Mouse (Mus musculus) midbrain, embryonic 16.5 days (tissue): Measurements from ENCODE around the gene Dtx1. TPM values are rescaled to one million over a fixed set of nuclear protein-coding genes. Genes with fewer than 3 reads are reported as not detected.

ENCODE experiments used
- ATAC-seq: fragments of 200-750 bp; cut with Nextera tagmentation; 2 replicates; pipeline ENCODE4 v1.8.0; 2017; ENCODE audit warnings: moderate TSS enrichment
- H3K27ac ChIP-seq: fragments of 300-500 bp; sonication (generic); 2 replicates; pipeline ENCODE4 v1.5.1; 2014; ENCODE audit warnings: mild to moderate bottlenecking, low read length, mixed read lengths
- H3K27me3 ChIP-seq: fragments of 300-500 bp; sonication (generic); 2 replicates; pipeline ENCODE4 v1.6.1; 2014; ENCODE audit warnings: low read depth, low read length, mixed read lengths; ENCODE audit not compliant: control insufficient read depth, insufficient read depth
- H3K36me3 ChIP-seq: fragments of 300-500 bp; sonication (generic); 2 replicates; pipeline ENCODE4 v1.6.1; 2014; ENCODE audit warnings: mild to moderate bottlenecking, low read length, moderate library complexity, mixed read lengths; ENCODE audit not compliant: control insufficient read depth, insufficient read depth
- H3K4me1 ChIP-seq: fragments of 300-500 bp; sonication (generic); 2 replicates; pipeline ENCODE4 v1.6.1; 2014; ENCODE audit warnings: mild to moderate bottlenecking, low read length, mixed read lengths; ENCODE audit not compliant: control insufficient read depth, insufficient read depth
- H3K4me2 ChIP-seq: fragments of 300-500 bp; sonication (generic); 2 replicates; pipeline ENCODE4 v1.6.1; 2014; ENCODE audit warnings: mild to moderate bottlenecking, low read length, mixed read lengths
- H3K4me3 ChIP-seq: fragments of 300-500 bp; sonication (generic); 2 replicates; pipeline ENCODE4 v1.5.1; 2014; ENCODE audit warnings: low read depth, mild to moderate bottlenecking, low read length, moderate library complexity, mixed read lengths
- H3K9ac ChIP-seq: fragments of 300-500 bp; sonication (generic); 2 replicates; pipeline ENCODE4 v1.6.1; 2014; ENCODE audit warnings: low read depth, low read length, mixed read lengths
- H3K9me3 ChIP-seq: fragments of 300-500 bp; sonication (generic); replicated peaks from 2 replicates; pipeline ENCODE4 v1.6.1; 2014; ENCODE audit warnings: mild to moderate bottlenecking, low read length, mixed read lengths; ENCODE audit not compliant: control insufficient read depth, poor library complexity, severe bottlenecking
- WGBS: fragments of 180-500 bp; shearing (Covaris S2); extraction: QIAGEN DNeasy Blood & Tissue Kit; methylation state at CpG from one replicate; pipeline ENCODE4 v1.1.7; 2014; 5-methylcytosine and 5-hydroxymethylcytosine counted together
- polyA plus RNA-seq: library from polyadenylated mRNA; unstranded; fragments of >200 nt; fragmentation: Nextera tagmentation; extraction: Ambion mirVana; gene quantifications from 2 replicates; pipeline ENCODE4 v1.2.1, GENCODE M21; 2015

The Dtx1 gene
- polyA plus RNA-seq, 1 experiment from 2014 or later: 49.6 TPM

DNA sequence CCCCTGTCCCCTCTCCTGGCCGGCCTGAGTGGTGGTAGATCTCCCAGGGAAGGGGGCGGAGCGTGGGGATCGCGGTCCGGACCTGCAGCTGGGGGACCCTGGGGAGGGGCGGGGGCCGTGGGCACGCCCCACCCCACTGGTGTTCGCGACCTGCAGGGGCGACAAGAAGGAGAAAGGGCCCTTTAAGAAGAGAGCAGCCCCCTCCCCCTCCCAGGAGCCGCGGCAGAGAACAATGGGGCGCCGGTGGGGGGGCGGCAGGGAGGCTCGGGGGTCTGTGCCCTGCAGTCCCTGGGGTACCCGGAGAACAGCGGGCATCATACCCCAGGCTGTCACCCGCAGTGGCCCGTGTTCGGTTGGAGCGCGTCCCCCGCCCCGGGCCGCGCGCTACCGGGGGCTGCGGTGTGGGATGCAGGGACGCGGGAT is 890 bp downstream of the Dtx1 start:
- Histone ChIP-seq H3K4me1 (peaks cover 47% of the 10 kb centered on the region), H3K36me3 (no peaks in the 10 kb centered on the region), H3K4me3 (peak overlapping the region; percentile 91), H3K9me3 (no peaks in the 10 kb centered on the region), H3K4me2 (peak overlapping the region; percentile 95), H3K27me3 (no peaks in the 10 kb centered on the region), H3K9ac (peak overlapping the region; percentile 99), H3K27ac (peak overlapping the region; percentile 92)
- WGBS: under 1% methylated on average over 32 of the region's 34 CpGs
- ATAC-seq: peak; percentile 30

- Histone ChIP-seq H3K4me2 (peak overlapping the region; percentile 95), H3K27ac (peak overlapping the region; percentile 92), H3K36me3 (no peaks in the 10 kb centered on the region), H3K4me1 (peaks cover 49% of the 10 kb centered on the region), H3K9ac (peak overlapping the region; percentile 99), H3K9me3 (no peaks in the 10 kb centered on the region), H3K4me3 (peak overlapping the region; percentile 91), H3K27me3 (no peaks in the 10 kb centered on the region)
- WGBS: 1% methylated on average over 40 of the region's 40 CpGs
- ATAC-seq: peak; percentile 46
Observed at GRCm38 (mm10) chr5:120710161-120710825, 1.4 kb downstream of the Dtx1 start.

GRCm38 (mm10) chr5:120706976-120707375 is 4.8 kb downstream of the Dtx1 start:
- Histone ChIP-seq H3K36me3 (no peaks in the 10 kb centered on the region), H3K9me3 (no peaks in the 10 kb centered on the region), H3K4me3 (peak overlapping the region; percentile 25), H3K27ac (no peak overlapping the region), H3K9ac (peak overlapping the region; percentile 15; the same call in 1 of the 2 replicates), H3K4me1 (peaks cover 50% of the 10 kb centered on the region), H3K4me2 (peak overlapping the region; percentile 95), H3K27me3 (no peaks in the 10 kb centered on the region)
- ATAC-seq: no peak
- WGBS: 33% methylated on average over 13 of the region's 13 CpGs

DNA sequence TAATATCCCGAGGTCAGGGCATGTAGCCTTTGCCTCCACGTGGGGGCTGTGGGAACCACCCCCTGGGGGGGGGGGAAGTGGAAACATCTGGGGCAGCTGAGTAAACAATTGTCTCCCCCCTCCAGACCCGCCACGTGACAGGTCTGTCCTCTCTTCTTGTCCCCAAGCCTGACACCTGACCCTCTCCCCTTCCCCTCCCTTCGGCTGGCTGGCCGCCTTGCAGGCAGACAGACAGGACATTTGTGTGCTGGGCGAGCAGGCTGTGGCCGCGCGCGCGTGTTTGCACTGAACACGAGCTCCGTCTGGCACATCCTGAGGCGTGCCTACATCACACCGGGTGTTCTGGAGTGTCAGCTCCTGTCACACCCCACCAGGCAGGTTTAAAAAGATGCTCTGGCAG is 5.2 kb downstream of the Dtx1 start:
- H3K9me3 ChIP-seq: no peaks in the 10 kb centered on the region
- H3K4me1 ChIP-seq: peaks cover 47% of the 10 kb centered on the region
- ATAC-seq: no peak
- H3K9ac ChIP-seq: peak overlapping the region; percentile 15; the same call in 1 of the 2 replicates
- WGBS: 2% methylated on average over 16 of the region's 16 CpGs
- H3K4me3 ChIP-seq: peak overlapping the region; percentile 25
- no peak overlapping the region for H3K27ac ChIP-seq
- H3K27me3 ChIP-seq: no peaks in the 10 kb centered on the region
- H3K4me2 ChIP-seq: peak overlapping the region; percentile 95
- H3K36me3 ChIP-seq: no peaks in the 10 kb centered on the region

DNA sequence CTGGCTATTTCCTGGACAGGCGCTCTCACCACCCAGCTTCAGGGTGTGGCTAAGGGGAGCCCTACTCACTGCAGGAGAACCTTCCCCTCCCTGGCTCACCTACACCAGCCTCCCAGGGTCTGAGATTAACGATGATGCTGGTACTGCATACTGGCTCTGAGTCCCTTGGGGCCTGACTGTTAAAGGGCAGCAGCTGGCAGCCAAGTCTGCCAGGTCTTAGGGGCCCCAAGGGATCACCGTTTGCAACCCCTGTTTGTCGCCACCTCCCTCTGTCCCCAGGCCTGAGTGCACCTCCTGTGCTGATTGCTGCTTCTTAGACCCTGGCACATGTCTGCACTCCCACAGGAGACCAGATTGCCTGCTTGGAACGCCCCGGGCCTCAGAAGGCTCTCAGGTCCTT is 7.3 kb downstream of the Dtx1 start:
- H3K4me2 ChIP-seq: no peak overlapping the region
- no peaks in the 10 kb centered on the region for H3K9me3 ChIP-seq
- 48% methylated on average over 6 of the region's 6 CpGs for WGBS
- H3K27me3 ChIP-seq: no peaks in the 10 kb centered on the region
- H3K36me3 ChIP-seq: no peaks in the 10 kb centered on the region
- no peak overlapping the region for H3K4me3 ChIP-seq
- H3K9ac ChIP-seq: no peak overlapping the region
- ATAC-seq: no peak
- H3K27ac ChIP-seq: no peak overlapping the region
- peaks cover 47% of the 10 kb centered on the region for H3K4me1 ChIP-seq

DNA sequence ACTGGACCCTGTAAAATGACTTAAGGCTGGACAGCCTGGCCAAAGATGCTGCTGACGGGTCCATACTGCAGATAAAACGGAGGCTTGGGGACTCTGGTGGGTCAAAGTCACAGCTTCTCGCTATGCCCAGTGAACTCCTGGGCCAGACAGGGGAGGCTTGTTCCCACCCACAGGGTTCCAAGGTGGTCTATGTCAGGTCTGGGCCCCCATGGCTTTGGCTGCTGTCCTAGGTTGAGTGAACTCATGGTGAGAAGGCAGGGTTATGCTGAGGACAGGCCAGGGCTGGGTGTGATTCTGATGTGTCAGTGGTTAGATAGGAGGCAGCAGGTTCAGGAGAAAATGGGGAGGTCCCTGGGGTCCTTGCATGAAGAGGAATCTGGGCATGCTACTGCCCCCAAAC is 8.1 kb downstream of the Dtx1 start:
- H3K9ac ChIP-seq: no peak overlapping the region
- 91% methylated on average over 3 of the region's 3 CpGs for WGBS

DNA sequence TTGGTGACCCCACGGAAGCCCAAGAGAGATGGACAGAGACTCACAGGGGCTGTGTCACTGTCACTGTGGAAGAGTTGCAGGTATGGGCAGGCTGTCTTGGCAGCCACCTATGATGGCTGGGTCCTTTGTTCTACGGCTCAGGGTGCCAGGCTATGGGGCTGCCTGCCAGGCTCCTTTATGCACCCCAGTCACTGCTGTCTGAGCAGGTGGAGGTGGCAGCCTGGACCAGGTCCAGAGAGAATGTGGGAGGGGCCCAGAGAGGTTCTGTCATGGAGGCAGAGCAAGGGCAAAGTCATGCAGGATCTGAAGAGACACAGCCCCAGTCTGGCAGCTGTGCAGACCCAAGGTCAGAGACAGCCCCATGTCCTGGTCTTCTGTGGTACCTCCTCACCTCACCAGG is 8.8 kb downstream of the Dtx1 start:
- Histone ChIP-seq H3K4me3 (no peak overlapping the region), H3K4me2 (no peak overlapping the region), H3K36me3 (no peaks in the 10 kb centered on the region), H3K27ac (no peak overlapping the region), H3K4me1 (peaks cover 46% of the 10 kb centered on the region), H3K9me3 (no peaks in the 10 kb centered on the region), H3K9ac (no peak overlapping the region), H3K27me3 (no peaks in the 10 kb centered on the region)
- 87% methylated on average over 2 of the region's 2 CpGs for WGBS
- ATAC-seq: no peak

More for the DNA sequence above, 8.1 kb downstream of the Dtx1 start:
- Histone ChIP-seq H3K9me3 (no peaks in the 10 kb centered on the region), H3K27ac (no peak overlapping the region), H3K4me1 (peaks cover 47% of the 10 kb centered on the region), H3K27me3 (no peaks in the 10 kb centered on the region), H3K36me3 (no peaks in the 10 kb centered on the region), H3K4me2 (no peak overlapping the region), H3K4me3 (no peak overlapping the region)
- ATAC-seq: no peak

DNA sequence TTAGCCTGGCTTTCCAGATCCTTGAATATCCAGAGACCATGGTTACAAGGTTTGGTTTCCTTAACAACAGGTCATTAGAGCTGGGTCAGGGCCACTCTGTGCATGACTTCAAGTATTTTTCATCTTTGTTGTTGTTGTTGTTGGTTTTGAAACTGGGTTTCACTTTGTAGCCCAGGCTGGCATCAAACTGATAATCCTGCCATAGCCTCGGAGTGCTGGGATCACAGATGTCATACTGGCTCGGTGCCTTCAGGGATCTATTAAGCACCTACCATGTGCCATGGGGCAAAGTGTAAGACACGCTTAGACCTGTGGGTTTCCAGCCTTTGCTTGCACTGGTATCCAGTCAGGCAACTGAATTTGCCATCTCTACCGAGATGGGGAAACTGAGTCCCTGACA is 9.3 kb downstream of the Dtx1 start:
- Histone ChIP-seq H3K27ac (no peak overlapping the region), H3K4me1 (peaks cover 40% of the 10 kb centered on the region), H3K9ac (no peak overlapping the region), H3K36me3 (no peaks in the 10 kb centered on the region), H3K27me3 (no peaks in the 10 kb centered on the region), H3K9me3 (no peaks in the 10 kb centered on the region), H3K4me2 (no peak overlapping the region), H3K4me3 (no peak overlapping the region)
- no peak for ATAC-seq
- WGBS: 81% methylated on average over 4 of the region's 4 CpGs

DNA sequence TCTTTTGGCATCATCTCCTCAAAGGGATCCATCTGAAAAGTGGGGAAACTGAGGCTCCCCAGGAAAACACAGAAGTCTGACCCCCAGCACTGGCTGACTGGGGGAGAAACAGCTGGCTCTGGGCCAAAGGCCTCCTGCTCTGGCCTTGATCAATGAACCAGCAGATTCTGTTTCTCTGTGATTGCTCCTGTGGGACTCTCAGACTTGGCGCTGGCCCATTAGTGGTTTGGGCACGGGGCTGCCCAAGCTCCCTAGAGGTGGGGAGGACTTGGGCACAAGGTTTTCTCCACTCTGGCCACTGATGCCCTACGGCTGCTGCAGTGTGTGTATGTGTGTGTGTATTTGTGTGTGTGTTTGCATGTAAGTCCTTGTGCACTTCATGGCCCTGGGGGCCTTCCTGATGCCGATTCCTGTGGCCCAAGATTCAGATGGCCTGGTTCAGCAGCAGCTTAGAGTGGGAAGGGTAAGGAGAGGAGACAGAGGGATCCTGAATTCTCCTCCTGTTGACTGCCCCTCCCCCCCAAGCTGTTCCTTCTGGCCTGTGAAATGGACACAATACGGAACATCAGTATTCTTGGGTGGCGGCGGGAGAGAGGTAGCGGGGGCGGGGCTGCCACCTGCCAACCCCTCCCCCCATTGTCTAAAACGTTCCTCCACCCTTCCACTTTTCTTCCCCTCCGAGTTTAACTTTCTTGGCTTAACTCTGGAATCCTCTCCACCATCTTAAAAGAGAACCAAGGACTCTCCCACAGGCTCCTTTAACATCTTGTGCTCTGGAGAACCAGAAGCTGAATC is 10.5 kb downstream of the Dtx1 start:
- Histone ChIP-seq H3K9me3 (no peaks in the 10 kb centered on the region), H3K9ac (no peak overlapping the region), H3K27me3 (peaks cover 1% of the 10 kb centered on the region; the same call in 1 of the 2 replicates), H3K4me1 (peaks cover 28% of the 10 kb centered on the region), H3K4me3 (no peak overlapping the region), H3K27ac (no peak overlapping the region), H3K36me3 (no peaks in the 10 kb centered on the region), H3K4me2 (no peak overlapping the region)
- no peak for ATAC-seq
- 58% methylated on average over 11 of the region's 11 CpGs for WGBS
